In genomic region chr7:99360021-99360802, GRCm38 (mm10) we compare ENCODE assay signal across 8 mouse cellular contexts. TPM values are rescaled to one million over a fixed set of nuclear protein-coding genes. Genes with fewer than 3 reads are reported as not detected.
DNase-seq lines count a peak whose midpoint lies in the region; ATAC-seq lines count a peak whose summit lies in the region.

No protein-coding gene starts in this region.

- ATAC-seq in hematopoietic stem cell, adult 5-6 weeks (replicated peaks in 1 of 2; ENCODE audit: insufficient read depth in 1 of 2, low FRiP score in 2 of 2, low TSS enrichment in 1 of 2, low read depth in 1 of 2, poor library complexity in 2 of 2, severe bottlenecking in 2 of 2): peak; percentile 62 to 76
- no peak for ATAC-seq in activated CD4-positive, CD25-positive, alpha-beta regulatory T cell, adult 4 months

- peak; percentile 98 for DNase-seq in 3T3-L1 (ENCODE audit: low read depth, low spot score)
- DNase-seq in brain, adult 2 months (ENCODE audit: low read depth, low spot score): peak; percentile 94
- DNase-seq in frontal cortex, adult 2 months (ENCODE audit: extremely low spot score in 1 of 2, low spot score in 1 of 2): peak; percentile 64 to 75
- peak; percentile 87 for DNase-seq in layer of hippocampus, adult 9-11 months
- DNase-seq in lung, adult 18-20 months: peak; percentile 83 to 85
- DNase-seq in ovary, postnatal 10 days (ENCODE audit: low spot score): peak; percentile 48

RNA-seq across cellular contexts. Expression of gene Serpinh1, which starts 7.2 kb away (rescaled TPM):
- 27.5 and 31.8 TPM in 2 replicates for polyA plus RNA-seq in frontal cortex, adult 2 months (2012; rRNA removed)
- 3.1 and 5.0 TPM in 2 replicates for total RNA-seq in hematopoietic stem cell, adult 5-6 weeks (2017)
- not detected for polyA plus RNA-seq in activated CD4-positive, CD25-positive, alpha-beta regulatory T cell, adult 4 months (2017; shearing (Covaris generic))

RNA-seq across cellular contexts. Expression of gene Gdpd5, which starts 21.0 kb away (rescaled TPM):
- 54.1 and 66.2 TPM in 2 replicates for polyA plus RNA-seq in frontal cortex, adult 2 months (2012; rRNA removed)
- 0.15 and 0.25 TPM in 2 replicates for total RNA-seq in hematopoietic stem cell, adult 5-6 weeks (2017)
- polyA plus RNA-seq in activated CD4-positive, CD25-positive, alpha-beta regulatory T cell, adult 4 months (2017; shearing (Covaris generic)): 10 to 100 TPM in 1 of 2 experiments, 1 to 10 TPM in 1; 9.7 to 14.7 TPM

Comparison
In these comparisons a context has a peak if more than half of its experiments do, and no peak if none do; other contexts are left out.
1. DNase-seq: peak in every context shown above with its lines; median percentile 98 in 3T3-L1; 94 in brain, adult 2 months; 87 in layer of hippocampus, adult 9-11 months; 84 in lung, adult 18-20 months; 70 in frontal cortex, adult 2 months; 48 in ovary, postnatal 10 days.
2. RNA of gene Serpinh1, which starts 7.2 kb away (polyA plus RNA-seq): 27.5 to 31.8 TPM in frontal cortex, adult 2 months; not detected in activated CD4-positive, CD25-positive, alpha-beta regulatory T cell, adult 4 months; every median in the first group is over 10 times any median in the second.